Mouse (Mus musculus): Measurements from ENCODE around the gene Aurka.

The Aurka gene

DNA sequence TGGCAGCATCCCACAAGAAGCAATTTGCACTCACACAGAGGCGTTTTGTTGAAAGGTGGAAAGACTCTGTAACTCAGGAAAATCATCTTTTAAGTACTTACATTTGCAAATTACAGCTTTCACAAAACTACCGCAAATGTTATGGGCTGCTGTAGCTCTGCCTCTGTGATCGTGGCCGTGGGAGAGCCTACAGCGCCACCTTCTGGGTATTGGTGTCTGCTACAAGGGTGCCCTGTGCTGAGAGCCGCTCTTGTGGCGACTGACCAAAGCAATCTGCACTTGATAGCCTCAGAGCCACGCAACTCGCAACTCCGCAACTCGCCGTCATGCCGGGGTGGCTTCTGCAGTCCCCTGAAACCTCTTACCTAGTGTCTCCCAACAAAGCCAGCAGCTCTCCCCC is 41.2 kb downstream of the Aurka start:
- no peak for DNase-seq (ENCODE audit: low spot score in 2 of 2)

DNA sequence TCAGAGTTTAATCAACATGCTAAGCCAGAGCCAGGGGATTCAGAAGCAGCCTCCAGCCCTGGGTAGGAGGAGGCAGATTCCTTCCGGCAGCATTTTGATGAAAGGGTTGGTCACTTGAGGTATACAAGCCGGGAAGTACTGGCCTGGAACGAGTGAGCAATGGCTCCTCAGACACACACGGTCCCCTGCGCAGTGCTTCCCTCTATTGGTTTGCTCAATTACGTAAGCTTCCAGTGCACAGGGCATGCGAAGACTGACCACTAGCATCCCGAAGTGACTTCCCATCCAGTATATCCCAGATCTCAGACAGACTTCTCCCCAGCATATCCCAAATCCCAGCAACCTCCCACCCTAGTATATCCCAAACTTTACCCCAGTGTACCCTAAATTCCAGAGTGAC is 42.1 kb downstream of the Aurka start:
- DNase-seq (ENCODE audit: low spot score in 2 of 2) = no peak

DNA sequence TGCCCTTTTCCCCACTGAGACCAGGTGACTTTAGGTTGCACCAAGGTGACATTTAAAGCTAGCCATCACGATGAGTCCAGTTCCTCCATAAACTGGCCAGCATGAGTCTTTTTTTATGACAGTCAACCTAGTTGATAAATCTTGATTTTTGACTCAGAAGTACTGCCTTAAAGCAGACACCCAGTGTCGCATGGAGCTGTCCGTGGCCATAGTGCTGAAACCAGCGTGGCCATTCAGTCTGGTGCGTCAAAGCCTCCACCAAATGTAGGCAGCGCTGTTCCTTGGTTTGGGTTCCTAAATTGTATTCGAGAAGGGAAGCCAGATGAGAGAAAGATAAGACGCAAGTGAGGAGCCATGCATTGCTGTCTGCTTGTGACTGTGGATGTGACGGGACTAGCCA is 49.5 kb downstream of the Aurka start:
- no peak for DNase-seq (ENCODE audit: low spot score in 2 of 2)

DNA sequence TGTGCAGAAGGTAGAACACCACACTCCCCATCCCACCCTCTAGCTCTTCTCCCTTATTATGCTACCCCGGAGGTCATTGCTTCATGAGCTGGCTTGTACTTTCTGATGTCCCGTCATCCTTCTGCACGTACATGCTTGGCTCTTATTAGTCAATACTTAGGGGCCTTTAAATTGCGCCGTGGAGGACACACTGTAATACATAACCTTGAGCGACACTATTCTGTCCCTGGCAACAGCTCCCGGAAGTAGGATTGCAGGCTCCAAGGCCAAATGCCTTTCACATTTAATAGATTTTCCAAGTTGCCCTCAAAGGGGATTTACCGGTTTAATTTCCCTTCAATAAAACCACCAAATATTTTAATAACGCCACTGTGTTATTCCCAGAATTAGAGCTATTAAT is 58.6 kb downstream of the Aurka start:
- no peak for DNase-seq (ENCODE audit: low spot score in 2 of 2)

DNA sequence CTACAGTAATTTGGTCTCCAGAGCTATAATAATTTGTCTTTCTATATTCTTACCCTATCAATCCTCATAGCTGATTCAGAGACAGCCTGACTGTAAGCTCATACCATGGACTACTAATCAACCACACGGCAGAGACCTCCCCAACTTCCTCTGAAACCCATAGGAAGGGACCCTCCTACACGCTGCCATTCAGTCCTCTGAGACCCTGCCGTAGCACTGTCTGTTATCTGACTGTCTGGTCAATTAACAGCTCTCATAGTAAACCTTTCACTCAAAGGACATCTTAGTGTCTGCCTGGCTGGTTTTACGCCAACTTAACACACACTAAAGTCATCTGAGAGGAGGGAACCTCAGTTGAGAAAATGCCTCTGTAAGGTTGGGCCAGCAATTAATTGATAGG is 63.8 kb downstream of the Aurka start:
- DNase-seq (ENCODE audit: low spot score in 2 of 2) = no peak

Measured in spleen, postnatal 36 days (tissue).